Mouse (Mus musculus): ENCODE measurements at regions not wholly inside any gene's neighbourhood (a gene's known extent, or its start where the extent isn't known, plus 50 kb on each side); places are given as distances from the start of the nearest gene placed in this dataset.
"Not testable (repeated sequence)": the region's sequence is repeated elsewhere in the genome, so short reads cannot be mapped to it uniquely, and the experiment has no call there.

- Histone ChIP-seq H3K4me1 (ENCODE audit: control insufficient read depth, insufficient read depth, low read length) (no peaks in the 10 kb centered on the region), H3K27ac (ENCODE audit: low read length) (no peak overlapping the region), H3K4me3 (ENCODE audit: low read length) (no peak overlapping the region), H3K27me3 (ENCODE audit: control insufficient read depth, insufficient read depth, low read length) (no peaks in the 10 kb centered on the region), H3K36me3 (ENCODE audit: control insufficient read depth, insufficient read depth) (no peaks in the 10 kb centered on the region), H3K9ac (ENCODE audit: low read length) (no peak overlapping the region), H3K9me3 (replicated peaks; ENCODE audit: control insufficient read depth, low read length) (no peaks in the 10 kb centered on the region), H3K4me2 (ENCODE audit: low read depth, low read length) (no peak overlapping the region)
- 32% methylated on average over 4 of the region's 4 CpGs for WGBS
- no peak for ATAC-seq (replicated peaks; ENCODE audit: extremely low read depth, insufficient read depth, low FRiP score)
Observed at GRCm38 (mm10) chr16:58155538-58155937, 252.7 kb upstream of the Dcbld2 start.

- Histone ChIP-seq H3K9me3 (replicated peaks; ENCODE audit: control insufficient read depth, low read length) (no peaks in the 10 kb centered on the region), H3K4me3 (ENCODE audit: low read length) (no peak overlapping the region), H3K36me3 (ENCODE audit: control insufficient read depth, insufficient read depth) (no peaks in the 10 kb centered on the region), H3K9ac (ENCODE audit: low read length) (no peak overlapping the region), H3K4me1 (ENCODE audit: control insufficient read depth, insufficient read depth, low read length) (no peaks in the 10 kb centered on the region), H3K27ac (ENCODE audit: low read length) (no peak overlapping the region), H3K4me2 (ENCODE audit: low read depth, low read length) (no peak overlapping the region), H3K27me3 (ENCODE audit: control insufficient read depth, insufficient read depth, low read length) (no peaks in the 10 kb centered on the region)
- no peak for ATAC-seq (replicated peaks; ENCODE audit: extremely low read depth, insufficient read depth, low FRiP score)
- WGBS, result 59% methylated on average over 5 of the region's 5 CpGs
Observed at GRCm38 (mm10) chr16:58178744-58179401, 229.4 kb upstream of the Dcbld2 start.

- ATAC-seq (replicated peaks; ENCODE audit: extremely low read depth, insufficient read depth, low FRiP score); H3K27ac ChIP-seq (ENCODE audit: low read length); H3K27me3 ChIP-seq (ENCODE audit: control insufficient read depth, insufficient read depth, low read length); H3K9me3 ChIP-seq (replicated peaks; ENCODE audit: control insufficient read depth, low read length); H3K4me2 ChIP-seq (ENCODE audit: low read depth, low read length); H3K4me1 ChIP-seq (ENCODE audit: control insufficient read depth, insufficient read depth, low read length); H3K9ac ChIP-seq (ENCODE audit: low read length); H3K36me3 ChIP-seq (ENCODE audit: control insufficient read depth, insufficient read depth); H3K4me3 ChIP-seq (ENCODE audit: low read length): not testable (repeated sequence)
Observed at GRCm38 (mm10) chr16:58179981-58180380, 228.3 kb upstream of the Dcbld2 start.

GRCm38 (mm10) chr16:58194619-58195497, 213.4 kb upstream of the Dcbld2 start:
- WGBS, result 75% methylated on average over 5 of the region's 5 CpGs
- Histone ChIP-seq H3K4me3 (ENCODE audit: low read length) (no peak overlapping the region), H3K9me3 (replicated peaks; ENCODE audit: control insufficient read depth, low read length) (no peaks in the 10 kb centered on the region), H3K4me1 (ENCODE audit: control insufficient read depth, insufficient read depth, low read length) (no peaks in the 10 kb centered on the region), H3K4me2 (ENCODE audit: low read depth, low read length) (no peak overlapping the region), H3K9ac (ENCODE audit: low read length) (no peak overlapping the region), H3K27me3 (ENCODE audit: control insufficient read depth, insufficient read depth, low read length) (no peaks in the 10 kb centered on the region), H3K36me3 (ENCODE audit: control insufficient read depth, insufficient read depth) (no peaks in the 10 kb centered on the region), H3K27ac (ENCODE audit: low read length) (no peak overlapping the region)
- ATAC-seq (replicated peaks; ENCODE audit: extremely low read depth, insufficient read depth, low FRiP score), result no peak

GRCm38 (mm10) chr16:58211872-58212271, 196.4 kb upstream of the Dcbld2 start:
- WGBS, result 34% methylated on average over 2 of the region's 2 CpGs

GRCm38 (mm10) chr16:58234686-58235085, 173.6 kb upstream of the Dcbld2 start:
- ATAC-seq (replicated peaks; ENCODE audit: extremely low read depth, insufficient read depth, low FRiP score), result no peak
- H3K4me1 ChIP-seq (ENCODE audit: control insufficient read depth, insufficient read depth, low read length), result no peaks in the 10 kb centered on the region
- H3K9ac ChIP-seq (ENCODE audit: low read length), result no peak overlapping the region
- no peaks in the 10 kb centered on the region for H3K27me3 ChIP-seq (ENCODE audit: control insufficient read depth, insufficient read depth, low read length)
- no peak overlapping the region for H3K27ac ChIP-seq (ENCODE audit: low read length)
- no peaks in the 10 kb centered on the region for H3K9me3 ChIP-seq (replicated peaks; ENCODE audit: control insufficient read depth, low read length)
- no peaks in the 10 kb centered on the region for H3K36me3 ChIP-seq (ENCODE audit: control insufficient read depth, insufficient read depth)
- H3K4me2 ChIP-seq (ENCODE audit: low read depth, low read length), result no peak overlapping the region
- H3K4me3 ChIP-seq (ENCODE audit: low read length), result no peak overlapping the region

More at GRCm38 (mm10) chr16:58211872-58212271, 196.4 kb upstream of the Dcbld2 start:
- H3K4me1 ChIP-seq (ENCODE audit: control insufficient read depth, insufficient read depth, low read length), result no peaks in the 10 kb centered on the region
- H3K4me3 ChIP-seq (ENCODE audit: low read length), result no peak overlapping the region
- no peaks in the 10 kb centered on the region for H3K36me3 ChIP-seq (ENCODE audit: control insufficient read depth, insufficient read depth)
- H3K27me3 ChIP-seq (ENCODE audit: control insufficient read depth, insufficient read depth, low read length), result no peaks in the 10 kb centered on the region
- H3K27ac ChIP-seq (ENCODE audit: low read length), result no peak overlapping the region
- peak; percentile 45 for ATAC-seq (replicated peaks; ENCODE audit: extremely low read depth, insufficient read depth, low FRiP score)
- no peak overlapping the region for H3K4me2 ChIP-seq (ENCODE audit: low read depth, low read length)
- no peak overlapping the region for H3K9ac ChIP-seq (ENCODE audit: low read length)
- H3K9me3 ChIP-seq (replicated peaks; ENCODE audit: control insufficient read depth, low read length), result no peaks in the 10 kb centered on the region

- Histone ChIP-seq H3K4me1 (ENCODE audit: control insufficient read depth, insufficient read depth, low read length) (no peaks in the 10 kb centered on the region), H3K4me3 (ENCODE audit: low read length) (no peak overlapping the region), H3K9ac (ENCODE audit: low read length) (no peak overlapping the region), H3K36me3 (ENCODE audit: control insufficient read depth, insufficient read depth) (no peaks in the 10 kb centered on the region), H3K27ac (ENCODE audit: low read length) (no peak overlapping the region), H3K4me2 (ENCODE audit: low read depth, low read length) (no peak overlapping the region), H3K9me3 (replicated peaks; ENCODE audit: control insufficient read depth, low read length) (no peaks in the 10 kb centered on the region), H3K27me3 (ENCODE audit: control insufficient read depth, insufficient read depth, low read length) (no peaks in the 10 kb centered on the region)
- ATAC-seq (replicated peaks; ENCODE audit: extremely low read depth, insufficient read depth, low FRiP score), result no peak
- 68% methylated on average over 1 of the region's 1 CpGs for WGBS
Observed at GRCm38 (mm10) chr16:58236857-58237256, 171.4 kb upstream of the Dcbld2 start.

- Histone ChIP-seq H3K9me3 (replicated peaks; ENCODE audit: control insufficient read depth, low read length) (no peaks in the 10 kb centered on the region), H3K27ac (ENCODE audit: low read length) (no peak overlapping the region), H3K9ac (ENCODE audit: low read length) (no peak overlapping the region), H3K4me2 (ENCODE audit: low read depth, low read length) (no peak overlapping the region), H3K27me3 (ENCODE audit: control insufficient read depth, insufficient read depth, low read length) (no peaks in the 10 kb centered on the region), H3K4me3 (ENCODE audit: low read length) (no peak overlapping the region), H3K36me3 (ENCODE audit: control insufficient read depth, insufficient read depth) (no peaks in the 10 kb centered on the region), H3K4me1 (ENCODE audit: control insufficient read depth, insufficient read depth, low read length) (no peaks in the 10 kb centered on the region)
- ATAC-seq (replicated peaks; ENCODE audit: extremely low read depth, insufficient read depth, low FRiP score), result no peak
- WGBS, result 80% methylated on average over 3 of the region's 3 CpGs
Observed at GRCm38 (mm10) chr16:58276281-58276680, 132.0 kb upstream of the Dcbld2 start.

- Histone ChIP-seq H3K4me3 (ENCODE audit: low read length) (no peak overlapping the region), H3K4me2 (ENCODE audit: low read depth, low read length) (no peak overlapping the region), H3K9me3 (replicated peaks; ENCODE audit: control insufficient read depth, low read length) (no peaks in the 10 kb centered on the region), H3K9ac (ENCODE audit: low read length) (no peak overlapping the region), H3K27ac (ENCODE audit: low read length) (no peak overlapping the region), H3K36me3 (ENCODE audit: control insufficient read depth, insufficient read depth) (no peaks in the 10 kb centered on the region), H3K4me1 (ENCODE audit: control insufficient read depth, insufficient read depth, low read length) (no peaks in the 10 kb centered on the region), H3K27me3 (ENCODE audit: control insufficient read depth, insufficient read depth, low read length) (no peaks in the 10 kb centered on the region)
- ATAC-seq (replicated peaks; ENCODE audit: extremely low read depth, insufficient read depth, low FRiP score), result no peak
- 39% methylated on average over 3 of the region's 3 CpGs for WGBS
Observed at GRCm38 (mm10) chr16:58281474-58281873, 126.8 kb upstream of the Dcbld2 start.

Measured in heart, embryonic 16.5 days (tissue).